Mouse (Mus musculus): ENCODE results near the gene Exosc7. TPM values are rescaled to one million over a fixed set of nuclear protein-coding genes. Genes with fewer than 3 reads are reported as not detected.

Exosc7 gene
- 10 to 100 TPM; 40.7 to 44.3 TPM for total RNA-seq (2021)
- long read RNA-seq, experiment 1, transcript Exosc7-201 (8 exons, 1,053 nt): major isoform, 57 of 66 reads
- long read RNA-seq, experiment 1, partial matches to known transcripts: 4 of 66 reads
- long read RNA-seq, experiment 1, other reads (novel, unspliced or antisense): 5 of 66 reads
- long read RNA-seq, experiment 2, transcript Exosc7-201 (8 exons, 1,053 nt): major isoform, 50 of 55 reads
- long read RNA-seq, experiment 2, partial matches to known transcripts: 3 of 55 reads
- long read RNA-seq, experiment 2, other reads (novel, unspliced or antisense): 1 of 55 reads

- peak; percentile 92 for DNase-seq
Observed at GRCm38 (mm10) chr9:123112805-123113521, at the start of gene Exosc7, which contains the start of gene Zdhhc3. Gene Exosc7, plus strand, starts transcription at chr9:123113215. Gene Zdhhc3, minus strand, starts transcription at chr9:123113205.

- DNase-seq: no peak
Observed at GRCm38 (mm10) chr9:123079149-123079548, 33.9 kb upstream of the Exosc7 start.

- DNase-seq: no peak
Observed at GRCm38 (mm10) chr9:123080355-123080754, 32.7 kb upstream of the Exosc7 start.

- no peak for DNase-seq
Observed at GRCm38 (mm10) chr9:123080796-123081195, 32.2 kb upstream of the Exosc7 start.

GRCm38 (mm10) chr9:123085373-123085772, 27.6 kb upstream of the Exosc7 start:
- DNase-seq: no peak

GRCm38 (mm10) chr9:123087558-123087957, 25.5 kb upstream of the Exosc7 start:
- no peak for DNase-seq

GRCm38 (mm10) chr9:123090844-123091243, 22.2 kb upstream of the Exosc7 start:
- no peak for DNase-seq

- DNase-seq: no peak
Observed at GRCm38 (mm10) chr9:123099631-123100455, 13.2 kb upstream of the Exosc7 start.

- no peak for DNase-seq
Observed at GRCm38 (mm10) chr9:123103425-123103824, 9.6 kb upstream of the Exosc7 start.

GRCm38 (mm10) chr9:123104362-123104761, 8.7 kb upstream of the Exosc7 start:
- DNase-seq: no peak

- no peak for DNase-seq
Observed at GRCm38 (mm10) chr9:123107186-123107585, 5.8 kb upstream of the Exosc7 start.

GRCm38 (mm10) chr9:123109188-123109587, 3.8 kb upstream of the Exosc7 start:
- no peak for DNase-seq

GRCm38 (mm10) chr9:123111751-123112221, 1.2 kb upstream of the Exosc7 start:
- peak; percentile 19 for DNase-seq

GRCm38 (mm10) chr9:123113931-123114330, 916 bp downstream of the Exosc7 start:
- DNase-seq: no peak

GRCm38 (mm10) chr9:123115566-123115965, 2.6 kb downstream of the Exosc7 start:
- DNase-seq: no peak

- DNase-seq: no peak
Observed at GRCm38 (mm10) chr9:123123017-123123416, 10.0 kb downstream of the Exosc7 start.

GRCm38 (mm10) chr9:123123571-123124412, 10.8 kb downstream of the Exosc7 start:
- peak; percentile 18 for DNase-seq

GRCm38 (mm10) chr9:123124413-123124981, 11.5 kb downstream of the Exosc7 start:
- no peak for DNase-seq

- DNase-seq: no peak
Observed at GRCm38 (mm10) chr9:123127663-123128062, 14.6 kb downstream of the Exosc7 start.

GRCm38 (mm10) chr9:123132994-123133393, 20.0 kb downstream of the Exosc7 start:
- DNase-seq: no peak

All from adrenal gland, postnatal 10 days (tissue).